Mouse (Mus musculus): ENCODE results near the gene Lrrc58. TPM values are rescaled to one million over a fixed set of nuclear protein-coding genes. Genes with fewer than 3 reads are reported as not detected.
A peak's percentile ranks its signal among the peaks of the same experiment; 100 is the strongest.

Lrrc58 gene
- 57.5 and 59.0 TPM in 2 replicates for polyA plus RNA-seq (2014; fragmentation: Nextera tagmentation; extraction: Ambion mirVana)

DNA sequence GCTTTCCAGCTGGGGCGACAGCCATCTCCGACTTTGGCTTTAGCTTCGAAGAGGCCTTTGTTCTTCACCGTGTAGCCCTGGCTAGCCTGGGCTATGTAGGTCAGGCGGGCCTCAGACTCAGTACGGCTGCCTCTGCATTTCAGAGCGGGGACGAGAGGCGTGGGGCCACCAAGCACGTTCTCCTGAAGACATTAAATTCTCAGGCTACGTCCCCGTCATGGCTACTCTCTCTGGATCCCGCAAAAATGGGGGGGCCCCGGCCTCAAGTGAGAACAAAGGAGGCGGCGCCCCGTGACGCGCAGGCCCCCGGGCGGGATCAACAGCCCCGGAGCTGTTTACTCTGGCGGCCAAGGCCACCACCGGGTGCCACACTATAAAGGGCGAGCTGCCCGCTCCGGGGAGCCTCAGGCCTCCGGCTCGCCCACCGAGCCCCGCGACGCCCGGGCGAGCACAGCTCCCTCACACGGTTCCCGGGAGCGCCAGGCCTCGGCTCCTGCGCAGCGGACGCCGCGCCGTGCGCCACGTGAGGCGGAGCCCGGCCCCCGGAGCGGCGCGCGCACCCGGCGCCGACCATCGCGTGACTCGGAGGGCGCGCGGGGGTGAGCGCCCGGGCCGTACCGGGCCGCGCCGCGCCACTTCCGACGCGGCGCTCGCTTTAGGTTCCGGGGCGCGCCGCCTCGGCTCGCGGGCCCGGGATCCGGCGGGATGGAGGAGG, at the start of gene Lrrc58:
Gene Lrrc58 (plus strand): TSS at position 599 of the 715 bp plus-strand sequence.
- H3K27ac ChIP-seq (ENCODE audit: low read depth, low read length), result peak within 1 kb of the TSS; percentile 100
- H3K4me2 ChIP-seq (ENCODE audit: low read depth, low read length), result peak within 1 kb of the TSS; percentile 76
- H3K9ac ChIP-seq (replicated peaks; ENCODE audit: low read depth, low read length), result peak within 1 kb of the TSS; percentile 95
- H3K27me3 ChIP-seq (ENCODE audit: control insufficient read depth, insufficient read depth, low read length), result no peaks in the 10 kb centered on the region
- no peaks in the 10 kb centered on the region for H3K36me3 ChIP-seq (ENCODE audit: control insufficient read depth, insufficient read depth, low read length)
- H3K4me3 ChIP-seq (ENCODE audit: low read depth, low read length), result peak within 1 kb of the TSS; percentile 84
- no peaks in the 10 kb centered on the region for H3K9me3 ChIP-seq (ENCODE audit: control insufficient read depth, low read length)
- under 1% methylated on average over 77 of the region's 86 CpGs for WGBS
- ATAC-seq (ENCODE audit: low read depth), result peak; percentile 96
- H3K4me1 ChIP-seq (ENCODE audit: control insufficient read depth, insufficient read depth, low read length), result peaks cover 22% of the 10 kb centered on the region

DNA sequence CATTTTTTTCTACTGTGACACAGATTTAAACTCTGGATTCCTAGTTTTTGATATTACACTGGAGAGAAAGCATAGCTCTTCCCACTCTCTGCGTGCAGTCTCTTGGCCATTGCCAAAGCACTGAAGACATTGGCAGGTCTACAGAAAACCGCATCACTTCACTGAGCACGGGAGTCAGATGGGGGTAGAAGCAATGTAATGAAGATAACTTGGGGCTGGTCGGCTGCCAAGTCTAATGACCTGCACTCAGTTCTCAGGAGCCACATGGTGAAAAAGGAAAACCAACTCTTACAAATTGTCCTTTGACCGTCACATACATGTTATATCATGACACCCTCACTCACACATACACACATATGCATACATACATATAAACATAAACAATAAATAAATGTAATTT, 44.2 kb upstream of the Lrrc58 start:
- Histone ChIP-seq H3K9me3 (ENCODE audit: control insufficient read depth, low read length) (no peaks in the 10 kb centered on the region), H3K9ac (replicated peaks; ENCODE audit: low read depth, low read length) (no peak overlapping the region), H3K27ac (ENCODE audit: low read depth, low read length) (no peak overlapping the region), H3K4me2 (ENCODE audit: low read depth, low read length) (no peak overlapping the region), H3K27me3 (ENCODE audit: control insufficient read depth, insufficient read depth, low read length) (no peaks in the 10 kb centered on the region), H3K4me3 (ENCODE audit: low read depth, low read length) (no peak overlapping the region), H3K36me3 (ENCODE audit: control insufficient read depth, insufficient read depth, low read length) (peaks cover 20% of the 10 kb centered on the region; the same call in 1 of the 2 replicates), H3K4me1 (ENCODE audit: control insufficient read depth, insufficient read depth, low read length) (no peaks in the 10 kb centered on the region)
- ATAC-seq (ENCODE audit: low read depth), result peak; percentile 28; the same call in 1 of the 2 replicates
- WGBS, result 77% methylated on average over 5 of the region's 5 CpGs

DNA sequence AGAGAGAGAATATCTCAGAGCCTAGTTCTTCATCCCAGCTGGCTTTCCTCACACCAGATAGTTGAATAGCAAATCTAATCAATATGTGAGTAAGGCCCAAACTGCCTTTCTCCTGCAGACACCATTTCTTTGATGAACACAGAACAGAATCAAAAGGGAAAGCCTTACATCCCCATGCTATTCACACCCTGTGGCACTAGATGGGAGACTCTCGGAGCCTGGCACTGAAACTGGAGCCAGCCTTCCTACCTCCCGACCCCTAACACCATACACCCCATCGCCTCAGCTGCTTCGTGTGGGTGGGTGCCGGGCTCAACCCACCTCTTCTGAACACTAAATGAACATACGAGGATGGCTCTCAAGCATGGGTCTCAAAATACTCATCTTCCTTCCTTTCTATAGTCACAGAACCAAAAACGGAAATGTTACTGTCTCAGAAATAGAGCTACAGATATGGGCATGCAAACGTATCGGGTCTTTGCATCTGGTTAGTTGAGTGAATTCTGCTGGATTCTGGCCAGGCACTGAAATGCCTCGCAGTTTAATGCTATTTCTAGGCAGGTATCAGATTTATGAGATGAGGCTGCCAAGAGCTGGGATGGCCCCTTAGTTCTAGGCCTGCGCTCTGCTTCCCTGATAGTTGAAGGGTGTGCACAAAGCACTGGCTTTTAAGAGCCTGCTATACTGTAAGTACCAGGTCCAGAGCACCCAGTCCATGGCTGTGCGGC, 43.2 kb upstream of the Lrrc58 start:
- Histone ChIP-seq H3K27me3 (ENCODE audit: control insufficient read depth, insufficient read depth, low read length) (no peaks in the 10 kb centered on the region), H3K9ac (replicated peaks; ENCODE audit: low read depth, low read length) (no peak overlapping the region), H3K4me2 (ENCODE audit: low read depth, low read length) (no peak overlapping the region), H3K9me3 (ENCODE audit: control insufficient read depth, low read length) (no peaks in the 10 kb centered on the region), H3K4me3 (ENCODE audit: low read depth, low read length) (no peak overlapping the region), H3K4me1 (ENCODE audit: control insufficient read depth, insufficient read depth, low read length) (no peaks in the 10 kb centered on the region), H3K27ac (ENCODE audit: low read depth, low read length) (no peak overlapping the region), H3K36me3 (ENCODE audit: control insufficient read depth, insufficient read depth, low read length) (peaks cover 23% of the 10 kb centered on the region; the same call in 1 of the 2 replicates)
- no peak for ATAC-seq (ENCODE audit: low read depth)
- WGBS, result 88% methylated on average over 12 of the region's 12 CpGs

DNA sequence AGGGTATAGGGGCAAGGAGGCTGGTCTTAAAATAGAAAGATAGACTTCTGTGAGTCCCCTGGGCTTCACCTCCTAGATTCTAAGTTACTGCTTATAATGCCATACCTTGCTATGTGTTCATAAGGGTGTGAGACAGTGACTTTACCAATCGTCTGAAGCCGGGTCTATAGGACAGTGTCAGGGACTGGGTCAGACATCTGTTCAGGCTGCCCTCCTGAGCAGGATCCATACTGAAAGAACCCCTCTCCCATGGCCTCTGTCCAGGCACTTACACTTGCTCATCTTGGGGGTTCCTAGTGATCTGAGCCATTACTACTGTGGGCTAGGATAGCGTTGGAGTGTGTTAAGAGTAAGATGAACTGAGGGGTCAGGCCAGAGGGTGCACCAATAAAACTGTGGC, 41.9 kb upstream of the Lrrc58 start:
- Histone ChIP-seq H3K9ac (replicated peaks; ENCODE audit: low read depth, low read length) (no peak overlapping the region), H3K36me3 (ENCODE audit: control insufficient read depth, insufficient read depth, low read length) (peaks cover 23% of the 10 kb centered on the region; the same call in 1 of the 2 replicates), H3K4me1 (ENCODE audit: control insufficient read depth, insufficient read depth, low read length) (no peaks in the 10 kb centered on the region), H3K4me2 (ENCODE audit: low read depth, low read length) (no peak overlapping the region), H3K9me3 (ENCODE audit: control insufficient read depth, low read length) (no peaks in the 10 kb centered on the region), H3K27ac (ENCODE audit: low read depth, low read length) (no peak overlapping the region), H3K27me3 (ENCODE audit: control insufficient read depth, insufficient read depth, low read length) (no peaks in the 10 kb centered on the region), H3K4me3 (ENCODE audit: low read depth, low read length) (no peak overlapping the region)
- WGBS, result 96% methylated on average over 3 of the region's 3 CpGs
- no peak for ATAC-seq (ENCODE audit: low read depth)

DNA sequence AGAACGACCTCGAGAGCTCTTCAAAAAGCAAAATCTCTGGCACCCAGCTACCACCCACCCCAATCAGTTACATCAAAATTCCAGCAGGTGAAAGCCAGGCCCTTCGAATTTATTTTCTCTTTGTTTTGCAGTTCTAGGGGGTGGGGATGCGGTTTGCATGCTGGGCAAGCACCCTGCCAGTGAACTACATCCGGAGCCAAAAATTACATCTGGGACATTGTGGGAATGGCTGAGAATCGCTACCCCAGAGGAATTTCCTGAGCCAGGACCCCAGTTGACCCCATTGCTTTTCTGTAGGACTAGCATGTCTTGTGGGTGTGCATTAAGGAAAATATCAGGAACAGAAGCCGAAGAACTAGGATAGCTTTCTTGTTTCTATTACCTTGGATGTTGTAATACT, 37.1 kb upstream of the Lrrc58 start:
- no peak overlapping the region for H3K27ac ChIP-seq (ENCODE audit: low read depth, low read length)
- H3K27me3 ChIP-seq (ENCODE audit: control insufficient read depth, insufficient read depth, low read length), result no peaks in the 10 kb centered on the region
- WGBS, result 81% methylated on average over 7 of the region's 7 CpGs
- no peak for ATAC-seq (ENCODE audit: low read depth)
- no peaks in the 10 kb centered on the region for H3K4me1 ChIP-seq (ENCODE audit: control insufficient read depth, insufficient read depth, low read length)
- no peak overlapping the region for H3K4me3 ChIP-seq (ENCODE audit: low read depth, low read length)
- H3K36me3 ChIP-seq (ENCODE audit: control insufficient read depth, insufficient read depth, low read length), result peaks cover 16% of the 10 kb centered on the region; the same call in 1 of the 2 replicates
- H3K9me3 ChIP-seq (ENCODE audit: control insufficient read depth, low read length), result no peaks in the 10 kb centered on the region
- no peak overlapping the region for H3K4me2 ChIP-seq (ENCODE audit: low read depth, low read length)
- no peak overlapping the region for H3K9ac ChIP-seq (replicated peaks; ENCODE audit: low read depth, low read length)

DNA sequence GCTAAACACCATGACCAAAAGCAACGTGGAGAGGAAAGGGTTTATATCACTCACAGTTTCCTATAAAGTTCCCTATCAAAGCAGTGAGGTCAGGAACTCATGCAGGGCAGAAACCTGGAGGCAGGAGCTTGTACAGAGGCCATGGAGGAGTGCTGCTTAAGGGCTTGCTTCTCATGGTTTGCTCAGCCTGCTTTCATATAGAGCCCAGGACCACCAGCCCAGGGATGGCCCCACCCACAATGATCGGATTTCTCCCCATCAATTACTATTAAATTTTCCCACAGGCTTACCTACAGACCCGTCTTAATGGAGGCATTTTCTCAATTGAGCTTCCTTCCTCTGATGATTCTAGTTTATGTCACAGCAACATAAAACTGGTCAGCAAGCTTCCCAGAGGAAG, 30.6 kb upstream of the Lrrc58 start:
- WGBS, result 72% methylated on average over 3 of the region's 3 CpGs
- Histone ChIP-seq H3K9me3 (ENCODE audit: control insufficient read depth, low read length) (no peaks in the 10 kb centered on the region), H3K9ac (replicated peaks; ENCODE audit: low read depth, low read length) (no peak overlapping the region), H3K4me2 (ENCODE audit: low read depth, low read length) (no peak overlapping the region), H3K36me3 (ENCODE audit: control insufficient read depth, insufficient read depth, low read length) (no peaks in the 10 kb centered on the region), H3K27me3 (ENCODE audit: control insufficient read depth, insufficient read depth, low read length) (no peaks in the 10 kb centered on the region), H3K4me3 (ENCODE audit: low read depth, low read length) (no peak overlapping the region), H3K4me1 (ENCODE audit: control insufficient read depth, insufficient read depth, low read length) (no peaks in the 10 kb centered on the region), H3K27ac (ENCODE audit: low read depth, low read length) (no peak overlapping the region)
- no peak for ATAC-seq (ENCODE audit: low read depth)

DNA sequence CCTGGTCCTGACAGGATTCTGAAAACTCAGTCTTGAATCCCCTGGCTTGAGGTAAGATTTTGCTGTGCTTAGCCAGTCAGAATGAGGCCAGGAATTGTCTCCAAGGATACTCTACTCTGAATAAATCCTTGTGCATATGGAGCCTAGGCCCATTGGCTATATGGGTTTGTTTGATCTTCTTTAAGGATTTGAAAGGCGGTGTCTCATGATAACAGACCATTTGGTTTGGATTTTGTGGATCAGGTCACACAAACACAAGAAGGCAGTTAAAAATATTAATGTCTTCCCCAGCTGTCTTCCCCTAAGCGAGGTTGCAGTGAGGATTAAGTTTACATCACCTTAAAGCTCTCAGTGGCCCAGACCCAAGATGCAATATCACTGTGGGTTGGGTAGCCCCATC, 25.8 kb upstream of the Lrrc58 start:
- 80% methylated on average over 2 of the region's 2 CpGs for WGBS
- H3K9ac ChIP-seq (replicated peaks; ENCODE audit: low read depth, low read length), result no peak overlapping the region
- H3K4me2 ChIP-seq (ENCODE audit: low read depth, low read length), result no peak overlapping the region
- H3K9me3 ChIP-seq (ENCODE audit: control insufficient read depth, low read length), result no peaks in the 10 kb centered on the region
- no peaks in the 10 kb centered on the region for H3K27me3 ChIP-seq (ENCODE audit: control insufficient read depth, insufficient read depth, low read length)
- no peaks in the 10 kb centered on the region for H3K4me1 ChIP-seq (ENCODE audit: control insufficient read depth, insufficient read depth, low read length)
- no peak overlapping the region for H3K4me3 ChIP-seq (ENCODE audit: low read depth, low read length)
- no peak overlapping the region for H3K27ac ChIP-seq (ENCODE audit: low read depth, low read length)
- no peaks in the 10 kb centered on the region for H3K36me3 ChIP-seq (ENCODE audit: control insufficient read depth, insufficient read depth, low read length)
- ATAC-seq (ENCODE audit: low read depth), result no peak

DNA sequence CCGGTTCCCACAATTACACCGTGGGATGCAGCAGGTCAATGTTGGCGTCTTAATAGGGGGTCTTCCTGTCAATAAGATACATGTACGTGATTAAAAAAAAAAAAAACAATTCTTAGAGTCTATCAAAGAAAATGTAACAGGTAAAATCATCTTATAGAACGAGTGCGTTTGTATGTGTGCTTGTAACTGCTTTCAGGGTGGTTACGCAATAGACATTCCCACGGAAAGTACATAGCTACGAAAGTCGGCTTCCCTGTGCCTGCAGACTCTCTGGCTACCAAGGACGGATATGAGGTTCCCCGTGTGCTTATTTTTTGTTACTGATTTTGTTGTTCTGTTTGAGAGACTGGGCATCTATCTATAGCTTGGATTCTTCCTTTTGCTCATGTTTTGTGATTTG, 24.4 kb upstream of the Lrrc58 start:
- no peaks in the 10 kb centered on the region for H3K9me3 ChIP-seq (ENCODE audit: control insufficient read depth, low read length)
- WGBS, result 91% methylated on average over 12 of the region's 12 CpGs
- no peak overlapping the region for H3K27ac ChIP-seq (ENCODE audit: low read depth, low read length)
- H3K36me3 ChIP-seq (ENCODE audit: control insufficient read depth, insufficient read depth, low read length), result no peaks in the 10 kb centered on the region
- no peaks in the 10 kb centered on the region for H3K4me1 ChIP-seq (ENCODE audit: control insufficient read depth, insufficient read depth, low read length)
- H3K9ac ChIP-seq (replicated peaks; ENCODE audit: low read depth, low read length), result no peak overlapping the region
- H3K27me3 ChIP-seq (ENCODE audit: control insufficient read depth, insufficient read depth, low read length), result no peaks in the 10 kb centered on the region
- no peak overlapping the region for H3K4me2 ChIP-seq (ENCODE audit: low read depth, low read length)
- no peak for ATAC-seq (ENCODE audit: low read depth)
- H3K4me3 ChIP-seq (ENCODE audit: low read depth, low read length), result no peak overlapping the region

DNA sequence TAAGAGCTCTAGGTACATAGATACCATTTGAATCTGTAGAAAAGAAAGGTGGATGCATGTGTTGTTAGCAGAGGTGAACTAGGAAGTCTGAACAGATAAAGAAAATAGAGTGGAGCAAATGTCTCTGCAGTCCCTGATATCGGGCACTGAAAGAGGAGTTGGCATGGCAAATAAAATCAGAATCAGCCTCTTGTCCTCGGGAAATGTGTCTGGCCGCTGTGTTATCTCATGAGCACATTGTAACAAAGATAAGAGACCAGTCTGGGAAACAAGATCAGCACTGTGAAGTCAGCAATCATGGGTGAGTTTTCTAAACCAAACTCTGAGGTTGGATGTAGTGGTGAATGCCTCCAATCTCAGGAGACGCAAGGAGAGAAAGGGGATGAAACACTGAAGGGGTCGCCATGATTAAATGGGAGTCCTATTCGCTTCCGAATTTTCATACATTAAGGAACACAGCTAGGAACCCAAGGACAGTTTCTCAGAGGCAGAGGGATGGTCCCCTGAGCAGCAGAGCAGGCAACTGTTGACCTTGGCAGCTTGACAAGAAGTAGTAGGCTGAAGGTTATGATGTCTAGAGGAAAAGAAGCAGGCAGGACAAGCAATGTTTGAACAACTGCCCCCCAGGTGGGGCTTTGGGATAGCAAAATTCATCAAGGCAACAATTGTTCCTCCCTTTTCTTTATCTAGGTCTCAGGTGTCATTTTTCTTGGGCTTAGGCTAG, 22.8 kb upstream of the Lrrc58 start:
- WGBS, result 87% methylated on average over 7 of the region's 7 CpGs
- Histone ChIP-seq H3K4me2 (ENCODE audit: low read depth, low read length) (no peak overlapping the region), H3K36me3 (ENCODE audit: control insufficient read depth, insufficient read depth, low read length) (no peaks in the 10 kb centered on the region), H3K27ac (ENCODE audit: low read depth, low read length) (no peak overlapping the region), H3K9ac (replicated peaks; ENCODE audit: low read depth, low read length) (no peak overlapping the region), H3K4me3 (ENCODE audit: low read depth, low read length) (no peak overlapping the region), H3K9me3 (ENCODE audit: control insufficient read depth, low read length) (no peaks in the 10 kb centered on the region), H3K27me3 (ENCODE audit: control insufficient read depth, insufficient read depth, low read length) (no peaks in the 10 kb centered on the region), H3K4me1 (ENCODE audit: control insufficient read depth, insufficient read depth, low read length) (no peaks in the 10 kb centered on the region)
- no peak for ATAC-seq (ENCODE audit: low read depth)

Data from neural tube, embryonic 14.5 days (tissue).